Mouse (Mus musculus) gastrocnemius, postnatal 14 days (tissue): ENCODE results near the gene Mark2. TPM values are rescaled to one million over a fixed set of nuclear protein-coding genes. Genes with fewer than 3 reads are reported as not detected.
A peak's percentile ranks its signal among the peaks of the same experiment; 100 is the strongest.

ENCODE experiments used
- DNase-seq: peaks from one replicate; pipeline ENCODE4 v3.0.0; 2021; ENCODE audit warnings: mixed read lengths
- intact Hi-C: fragments of 180-260 bp; cut with DNase I; formaldehyde crosslinking; loops from one replicate; pipeline ENCODE4 v1.15.1; 2025; ENCODE audit warnings: low total_unique reads
- total RNA-seq, 2 experiments: library from RNA; stranded (reverse); gene quantifications; 2 replicates each; pipeline ENCODE4 v1.2.3; 2021

Mark2 gene
- total RNA-seq, 2 experiments from 2014 or later, result 27.7 to 34.1 TPM

DNA sequence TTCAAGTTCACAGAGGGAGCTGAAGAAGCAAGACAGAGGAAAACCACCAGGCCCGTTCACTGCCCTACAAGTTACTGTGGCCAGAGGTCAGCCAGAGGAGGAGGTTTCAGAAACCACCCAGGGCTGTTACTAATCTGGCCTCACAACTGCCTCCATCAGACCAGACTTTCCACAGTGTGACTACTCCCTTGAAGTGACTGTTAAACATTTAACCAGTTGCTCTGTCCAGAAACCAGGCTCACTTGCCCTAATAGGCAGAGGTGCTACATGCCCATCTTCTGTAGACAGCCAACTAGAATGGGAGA is 39.2 kb downstream of the Mark2 start:
- intact Hi-C loops, result no loop called here
- DNase-seq, result no peak

DNA sequence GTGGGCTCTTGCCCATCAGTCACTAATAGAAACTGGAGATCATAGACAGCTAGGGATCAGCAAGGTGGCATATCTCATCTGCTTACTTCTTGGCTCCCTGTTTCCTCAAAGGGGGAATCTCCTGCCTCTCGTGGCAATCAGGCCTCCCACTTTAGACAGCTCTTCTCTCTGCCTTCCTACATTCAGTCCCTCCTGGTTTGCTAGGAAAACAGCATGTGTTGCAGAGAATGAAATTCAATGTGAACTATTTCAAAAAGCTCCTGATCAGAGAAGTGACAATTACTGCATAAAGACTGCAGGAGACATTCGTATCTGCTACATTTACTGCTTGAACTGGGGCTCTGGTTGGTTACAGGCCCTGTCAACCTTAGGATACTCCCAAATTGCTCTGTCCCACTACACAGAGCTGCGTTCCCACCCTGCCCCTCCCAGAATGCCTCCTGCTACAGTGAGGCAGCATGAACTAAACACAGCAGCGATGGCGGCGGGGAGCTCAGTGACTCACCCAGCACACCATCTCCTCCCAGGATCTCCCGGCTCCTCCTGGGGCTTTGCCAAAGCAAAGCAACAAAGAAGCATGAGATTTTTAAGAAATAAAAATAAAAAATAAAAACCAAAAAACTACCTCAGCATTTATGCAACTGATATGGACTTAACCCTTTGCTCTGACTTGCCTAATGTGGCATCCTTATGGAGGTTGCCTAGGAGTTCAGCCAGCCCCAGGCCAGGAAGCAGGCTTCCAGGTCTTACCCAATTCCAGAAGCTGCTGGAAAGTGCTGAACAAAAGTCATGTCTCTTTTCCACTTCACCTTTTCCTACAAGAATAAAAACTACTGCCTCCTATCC is 39.8 kb downstream of the Mark2 start:
- DNase-seq, result peak; percentile 48
- intact Hi-C loops, result no loop called here

DNA sequence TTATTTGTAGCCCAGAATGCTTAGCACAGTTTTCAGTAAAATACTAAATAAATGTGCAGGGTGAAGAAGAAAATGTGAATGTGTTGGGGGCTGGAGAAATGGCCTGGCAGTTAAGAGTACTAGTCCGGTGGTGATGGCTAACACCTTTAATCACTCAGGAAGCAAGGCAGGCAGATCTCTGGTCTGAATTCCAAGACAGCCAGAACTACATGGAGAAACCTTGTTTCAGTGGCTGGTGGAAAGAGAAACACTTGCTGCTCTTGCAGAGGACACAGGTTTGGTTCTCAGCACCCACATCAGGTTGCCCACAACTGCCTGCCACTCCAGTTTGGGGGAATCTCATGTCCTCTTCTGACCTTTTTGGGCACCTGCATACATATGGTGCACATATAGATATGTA is 41.6 kb downstream of the Mark2 start:
- intact Hi-C loops, result no loop called here
- no peak for DNase-seq

DNA sequence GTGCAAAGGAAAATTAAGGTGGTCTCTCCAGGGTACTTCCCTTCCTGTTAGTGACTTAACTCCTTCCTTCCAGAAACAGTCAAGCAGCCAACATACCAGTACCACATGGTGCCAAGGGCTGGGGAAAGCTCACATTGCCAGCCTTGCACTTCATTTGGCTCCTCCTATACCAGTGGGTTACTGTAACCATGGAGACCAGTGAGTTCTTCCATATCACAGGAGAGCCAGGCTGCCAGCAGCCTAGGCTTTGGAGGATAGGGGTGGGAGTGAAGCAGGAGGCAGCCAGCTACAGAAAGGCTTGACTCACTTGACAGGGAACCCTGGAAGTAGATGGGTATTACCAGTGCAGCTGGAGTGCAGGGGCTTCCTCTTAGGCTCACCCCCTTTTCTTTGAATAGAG is 42.6 kb downstream of the Mark2 start:
- no peak for DNase-seq
- intact Hi-C loops, result loop anchor here (5.0 kb wide), 1 partner anchor 33 kb away; no protein-coding TSS in a partner anchor

DNA sequence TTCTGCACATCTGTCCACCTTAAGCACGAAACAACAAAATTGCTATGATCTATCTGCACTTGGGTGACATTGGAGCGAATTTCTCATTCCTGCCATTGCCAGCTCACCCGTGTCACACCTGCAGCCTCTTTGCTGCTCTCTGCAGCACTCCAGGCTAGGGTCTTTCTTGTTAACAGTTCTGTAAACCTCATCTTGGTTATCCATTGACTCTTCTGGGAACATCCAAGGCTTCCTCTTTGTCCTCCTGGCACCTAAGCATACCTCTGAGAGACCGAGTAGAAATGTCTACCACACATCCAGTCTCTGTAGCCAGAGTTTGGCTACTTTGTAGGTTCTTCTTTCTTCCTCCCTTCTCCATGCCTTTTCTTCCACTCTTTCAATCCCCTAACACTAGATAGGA is 45.7 kb downstream of the Mark2 start:
- intact Hi-C loops, result loop anchor here (5.0 kb wide), 1 partner anchor 36 kb away; no protein-coding TSS in a partner anchor
- no peak for DNase-seq

DNA sequence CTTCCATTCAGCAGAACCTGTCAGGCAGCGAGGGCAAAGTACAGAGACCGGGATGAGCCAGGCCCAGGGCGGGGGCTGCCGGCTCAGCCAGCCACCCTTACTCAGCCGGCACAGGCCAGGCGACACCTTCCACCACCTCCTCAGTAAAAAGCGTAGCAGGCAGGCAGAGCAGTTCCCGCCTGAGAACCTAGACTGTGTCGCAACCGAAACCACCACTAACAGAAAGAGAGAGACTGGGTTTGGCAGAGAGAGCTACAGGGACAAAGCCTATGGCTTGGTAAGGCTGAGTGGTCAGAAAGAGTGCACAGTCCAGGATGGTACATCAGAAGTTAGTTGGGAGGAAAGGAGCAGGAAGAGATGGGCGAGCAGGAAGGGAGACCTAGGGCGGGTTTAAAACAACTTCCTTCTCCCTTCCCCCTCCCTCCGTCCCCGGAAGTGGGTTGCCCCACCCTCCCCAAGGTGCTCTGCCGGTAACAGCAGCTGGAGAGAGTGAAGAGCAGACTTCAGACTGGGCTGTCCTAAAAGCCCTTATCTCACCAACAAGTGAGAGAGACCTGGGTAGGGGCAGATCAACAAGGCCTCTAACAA is 46.5 kb downstream of the Mark2 start:
- no peak for DNase-seq
- intact Hi-C loops, result loop anchor here (5.0 kb wide), 1 partner anchor 37 kb away; no protein-coding TSS in a partner anchor

DNA sequence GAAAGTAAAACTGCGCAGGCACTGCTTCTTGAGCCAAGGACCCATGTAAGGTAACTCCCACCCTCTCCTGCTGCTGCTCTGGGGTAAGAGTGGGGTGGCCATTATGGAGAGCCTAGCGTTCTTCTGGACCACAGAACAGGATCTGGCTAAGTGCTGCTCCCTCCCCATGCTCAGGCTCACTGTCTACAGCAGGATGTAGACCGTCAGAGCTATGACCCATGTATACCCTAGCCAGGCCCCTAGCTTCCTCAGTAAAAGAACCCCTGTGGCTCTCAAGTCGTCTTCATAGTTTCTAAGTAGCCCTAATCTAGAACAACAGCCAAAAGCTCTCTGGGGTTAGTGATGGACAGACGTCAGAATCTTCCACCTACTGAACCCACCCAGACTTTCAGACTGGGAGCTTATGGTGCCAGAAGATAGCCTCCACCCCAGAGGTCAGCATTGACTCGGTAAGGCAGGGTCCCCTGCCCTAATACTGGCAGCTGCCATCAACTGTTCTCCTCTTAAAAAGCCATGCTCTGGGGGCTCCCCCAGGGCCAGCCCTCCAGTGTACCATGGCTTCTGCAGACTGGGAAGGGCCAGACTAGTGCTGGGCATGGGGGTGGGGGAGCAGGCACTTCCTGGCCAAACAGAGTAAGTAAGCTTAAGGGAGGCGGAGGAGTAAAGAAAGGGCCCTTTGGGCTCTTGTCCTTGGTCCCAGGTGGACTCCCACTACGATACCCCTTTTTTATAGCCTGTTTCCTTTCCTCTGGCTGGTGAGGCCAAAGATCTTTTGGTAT is 47.4 kb downstream of the Mark2 start:
- no peak for DNase-seq
- intact Hi-C loops, result no loop called here

DNA sequence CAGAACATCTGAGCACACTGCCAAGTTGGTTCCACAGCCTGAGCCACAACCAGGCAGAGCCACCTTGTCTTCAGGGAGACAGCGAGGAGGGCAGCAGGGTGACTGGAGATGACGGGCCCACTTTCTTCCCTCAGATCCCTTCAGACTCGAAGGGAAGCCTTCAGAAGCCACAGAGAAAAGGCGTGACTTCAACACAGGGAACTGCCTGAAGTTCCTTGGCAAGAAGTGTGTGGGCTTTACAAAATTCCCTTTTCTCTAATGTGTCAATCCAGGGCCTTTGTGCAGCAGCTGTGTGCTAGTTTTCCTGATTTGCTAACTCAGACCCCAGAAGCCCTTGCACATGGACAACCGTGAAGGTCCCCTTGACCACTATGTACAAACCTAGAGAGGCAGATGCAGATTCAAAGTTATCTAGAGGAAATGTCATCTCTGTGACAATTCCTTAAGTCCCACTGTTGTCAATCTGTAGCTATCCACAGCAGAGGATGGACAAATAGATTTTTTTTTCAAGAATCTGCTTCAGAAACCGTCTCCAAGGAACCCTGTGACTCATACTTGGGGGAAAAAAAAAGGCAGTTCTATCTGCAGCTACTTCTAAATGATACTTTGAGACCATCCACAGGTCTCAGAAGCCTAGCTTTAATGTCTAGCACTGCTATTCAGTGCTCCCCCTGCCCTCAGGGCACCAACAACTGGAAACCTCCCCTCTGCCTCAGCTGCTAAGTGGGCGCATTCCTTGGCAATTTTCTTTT is 49.5 kb downstream of the Mark2 start:
- no peak for DNase-seq
- intact Hi-C loops, result no loop called here

DNA sequence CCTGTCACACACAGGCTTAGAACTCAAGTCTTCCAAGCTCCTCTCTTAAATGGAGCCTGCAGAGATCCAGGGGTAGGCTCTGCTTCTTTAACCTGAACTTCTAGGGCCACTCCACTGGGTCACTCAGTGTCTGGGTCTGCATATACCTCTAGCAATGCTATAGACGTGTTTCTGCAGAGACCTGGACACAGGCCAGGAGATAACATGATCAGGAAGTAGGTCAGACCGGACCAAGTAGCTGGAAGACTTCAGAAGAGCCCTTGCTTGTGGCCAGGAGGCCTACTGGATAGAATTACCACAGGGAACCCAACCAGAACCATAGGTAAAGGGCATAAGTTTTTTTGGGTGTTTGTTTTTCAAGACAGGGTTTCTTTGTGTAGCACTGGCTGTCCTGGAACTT is 51.9 kb downstream of the Mark2 start:
- no peak for DNase-seq
- intact Hi-C loops, result no loop called here

DNA sequence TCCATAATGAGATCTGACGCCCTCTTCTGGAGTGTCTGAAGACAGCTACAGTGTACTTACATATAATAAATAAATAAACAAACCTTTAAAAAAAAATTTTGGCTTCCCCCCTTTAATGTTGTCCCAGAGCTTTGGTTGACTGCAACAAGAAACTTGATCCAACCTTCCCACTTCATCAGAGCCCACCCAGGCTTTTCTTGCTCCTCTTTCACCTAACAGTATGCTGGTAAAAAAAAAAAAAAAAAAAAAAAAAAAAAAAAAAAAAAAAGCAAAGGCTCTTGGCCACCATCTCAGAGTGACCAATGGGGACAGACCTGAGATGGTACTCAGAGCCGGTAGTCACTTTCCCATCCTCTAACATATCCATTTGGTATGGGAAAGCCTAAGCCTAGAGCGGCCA is 53.4 kb downstream of the Mark2 start:
- DNase-seq, result no peak
- intact Hi-C loops, result no loop called here

DNA sequence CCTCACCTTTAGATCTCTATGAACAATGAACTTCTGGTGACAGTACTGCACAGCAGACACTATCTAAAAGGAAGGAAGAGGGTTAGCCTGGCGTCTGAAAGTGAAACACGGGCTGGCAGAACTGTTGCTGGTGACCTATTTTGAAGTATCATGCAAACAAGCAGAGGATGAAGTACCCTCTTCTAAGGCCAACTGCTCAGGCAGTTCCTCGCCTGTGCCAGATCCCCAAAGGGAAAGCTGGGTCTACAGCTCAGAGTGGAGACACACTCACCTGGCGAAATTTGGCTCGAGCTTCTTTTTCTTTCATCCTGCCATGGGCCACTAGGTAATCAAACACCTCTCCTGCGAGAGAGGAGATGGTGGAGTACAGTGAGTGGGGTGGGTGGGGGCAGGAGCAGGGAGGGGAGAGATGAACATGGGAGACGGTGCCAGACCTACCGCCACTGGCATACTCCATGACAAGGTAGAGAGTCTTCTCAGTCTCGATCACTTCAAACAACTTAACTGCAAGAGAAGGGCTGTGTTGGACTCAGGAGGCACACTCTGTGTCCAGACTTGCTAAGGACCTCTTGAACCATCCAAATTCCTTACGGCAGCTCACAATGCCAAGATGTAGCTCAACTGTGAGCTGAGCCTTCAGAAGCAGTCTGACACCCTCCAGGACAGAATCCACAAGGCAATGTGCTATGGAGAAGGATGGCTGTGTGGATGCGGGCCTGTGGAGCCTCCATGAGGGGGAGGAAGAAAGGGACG is 54.9 kb downstream of the Mark2 start:
- intact Hi-C loops, result no loop called here
- DNase-seq, result no peak

DNA sequence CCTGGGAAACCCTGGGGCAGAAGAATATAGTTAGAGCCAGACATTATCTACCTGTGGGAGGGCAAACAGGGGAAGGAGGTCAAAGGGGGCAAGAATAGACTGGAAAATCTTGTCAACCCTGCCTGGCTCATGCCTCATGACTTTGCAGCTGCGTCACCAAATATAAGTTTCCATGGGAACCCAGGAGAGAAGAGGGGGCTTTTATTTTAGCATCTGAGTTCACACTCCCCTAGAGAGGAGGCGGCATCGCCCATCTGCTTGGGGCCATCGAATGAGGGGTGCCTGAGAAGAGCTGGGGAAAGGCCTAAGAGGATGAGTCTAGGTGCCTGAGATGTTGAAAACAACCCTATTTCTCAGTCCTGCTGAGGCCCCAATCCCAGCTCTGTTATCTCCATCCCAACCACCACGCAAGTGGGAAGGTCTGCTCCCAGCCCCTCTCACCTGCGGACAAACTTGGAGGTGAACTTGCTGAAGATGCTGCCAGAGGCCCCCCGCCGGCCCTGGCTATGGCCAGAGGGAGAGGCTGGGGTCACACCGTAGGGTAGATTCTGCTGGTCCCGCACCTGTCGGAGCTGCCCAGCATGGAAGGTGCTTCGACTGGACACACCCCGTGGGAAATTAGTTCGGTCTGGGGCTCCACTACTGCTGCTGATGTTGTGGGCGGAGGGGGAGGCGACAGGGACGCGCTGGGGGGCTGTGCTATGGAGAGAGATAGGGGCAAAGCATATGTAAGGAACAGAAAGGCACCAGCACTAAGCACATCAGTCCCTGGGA is 60.9 kb downstream of the Mark2 start:
- no peak for DNase-seq
- intact Hi-C loops, result no loop called here

DNA sequence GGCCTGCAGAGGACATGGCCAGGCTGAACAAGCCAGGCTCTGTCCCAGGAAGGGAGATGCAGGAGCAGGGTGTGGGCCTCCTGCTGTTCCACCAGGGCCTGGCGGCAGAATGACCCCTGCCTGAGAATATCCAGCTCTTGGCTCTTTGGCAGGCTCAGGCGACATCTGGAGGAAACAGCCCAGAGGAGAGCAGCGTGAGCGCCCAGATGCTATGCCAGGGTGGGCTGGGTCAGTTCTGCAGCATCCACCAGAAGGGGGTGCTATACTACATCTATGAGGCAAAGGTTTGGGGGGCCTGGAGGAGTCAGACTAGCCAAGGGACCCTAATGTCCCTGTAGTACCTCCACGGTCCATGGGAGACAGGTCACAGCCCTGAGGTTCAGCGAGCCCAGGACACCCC is 62.5 kb downstream of the Mark2 start:
- intact Hi-C loops, result loop anchor here (5.0 kb wide), 1 partner anchor 63 kb away; the partner anchor contains the start of gene Mark2
- peak; percentile 75 for DNase-seq

DNA sequence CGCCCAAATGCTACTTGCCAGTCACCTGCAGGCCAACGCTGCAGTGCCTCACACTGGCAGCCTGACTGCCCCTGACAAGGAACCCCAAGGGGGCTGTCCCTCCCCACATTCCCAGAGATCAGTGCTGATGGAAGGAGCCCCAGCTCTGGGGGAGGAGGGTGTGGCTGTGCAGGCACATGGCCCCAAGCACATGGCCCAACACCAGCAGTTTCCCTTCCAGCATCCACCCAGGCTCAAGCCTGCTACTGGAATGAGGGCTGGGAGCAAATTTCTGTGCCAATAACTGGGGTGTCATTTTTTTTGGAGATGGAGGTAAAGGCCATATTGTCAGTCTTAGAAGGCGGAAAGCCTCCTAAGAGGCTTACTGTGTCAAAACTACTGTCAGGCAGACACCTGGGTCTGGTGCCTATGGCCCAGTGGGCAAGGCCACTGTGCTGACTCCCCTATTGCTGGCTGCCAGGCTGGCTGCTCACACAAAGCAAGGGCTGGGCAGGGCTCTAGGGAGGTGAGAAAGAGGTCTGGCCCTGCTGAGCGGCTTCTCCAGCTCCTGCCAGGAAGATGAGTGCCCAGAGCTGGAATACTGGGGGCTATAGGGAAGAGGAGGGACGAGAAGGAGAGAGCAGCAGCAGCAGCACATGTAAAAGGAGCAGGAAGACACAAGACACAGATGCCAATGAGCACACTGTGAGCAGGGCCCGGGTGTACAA is 63.3 kb downstream of the Mark2 start:
- no peak for DNase-seq

DNA sequence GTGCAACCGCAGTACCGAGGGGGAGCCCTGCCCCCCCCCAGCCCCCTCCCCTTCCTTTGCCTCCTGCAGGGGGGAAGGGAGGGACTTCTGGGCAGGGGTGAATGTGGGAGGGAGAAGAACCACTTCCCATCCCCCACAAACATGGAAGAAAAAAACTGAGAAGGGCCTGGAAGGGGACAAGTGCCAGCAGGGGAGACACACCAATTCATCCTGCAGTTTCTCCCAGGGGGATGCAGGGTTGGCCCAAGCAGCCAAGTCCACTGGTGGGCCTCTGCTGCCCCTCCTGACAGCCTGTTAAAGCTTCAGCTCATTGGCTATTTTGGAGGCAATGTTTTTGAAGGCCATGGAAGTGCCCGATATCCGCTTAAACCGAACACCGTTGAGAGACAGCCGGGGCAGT is 64.9 kb downstream of the Mark2 start:
- intact Hi-C loops, result loop anchor here (5.0 kb wide), 1 partner anchor 66 kb away; the partner anchor contains the start of gene Mark2

More for the DNA sequence above, 63.3 kb downstream of the Mark2 start:
- intact Hi-C loops, result loop anchor here (5.0 kb wide), 1 partner anchor 64 kb away; the partner anchor contains the start of gene Mark2

DNA sequence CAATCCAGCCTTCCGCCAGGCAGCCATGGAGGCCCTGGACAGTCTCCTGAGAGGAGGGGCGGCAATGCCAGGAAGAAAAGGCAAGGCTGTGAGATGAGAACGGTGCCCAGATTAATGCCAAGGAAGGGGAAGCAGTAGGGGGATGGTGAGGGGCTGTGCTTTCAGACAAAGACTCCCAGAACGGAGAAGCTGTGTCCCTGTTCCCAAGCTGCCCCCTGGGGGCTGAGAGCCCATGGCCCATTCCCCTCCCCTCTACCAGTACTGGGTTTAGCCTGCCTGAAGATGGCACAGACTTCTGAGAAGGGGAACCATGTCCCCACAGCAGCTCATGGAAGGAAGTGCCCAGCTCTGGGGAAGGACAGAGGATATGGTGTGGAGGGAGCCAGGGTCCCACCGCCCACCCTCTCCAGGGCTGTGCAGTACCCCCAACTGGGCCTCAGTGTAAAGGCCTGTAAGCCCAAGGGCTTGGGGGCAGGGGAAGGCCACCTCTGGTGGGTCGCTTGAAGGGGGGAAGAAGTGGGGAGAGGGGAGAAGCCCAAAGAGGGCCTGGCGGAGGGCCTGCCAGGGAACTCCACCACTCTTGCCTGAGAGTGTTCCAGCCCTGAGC is 65.5 kb downstream of the Mark2 start:
- intact Hi-C loops, result loop anchor here (5.0 kb wide), 1 partner anchor 66 kb away; the partner anchor contains the start of gene Mark2
- no peak for DNase-seq

More for the DNA sequence above, 64.9 kb downstream of the Mark2 start:
- DNase-seq, result no peak
